Mouse (Mus musculus) layer of hippocampus, adult 2 months (tissue): ENCODE measurements around the gene Eif1. TPM values are rescaled to one million over a fixed set of nuclear protein-coding genes. Genes with fewer than 3 reads are reported as not detected.
A peak's percentile ranks its signal among the peaks of the same experiment; 100 is the strongest.
"Not testable (repeated sequence)": the region's sequence is repeated elsewhere in the genome, so short reads cannot be mapped to it uniquely, and the experiment has no call there.

Source experiments
- DNase-seq, 2 experiments: peaks; one replicate each; pipeline ENCODE4 v3.0.0; 2022; ENCODE audit warnings: low spot score in 2 of 2
- H3K27ac ChIP-seq: fragments of 200-600 bp; 2 replicates; pipeline ENCODE4 v1.8.1; 2022
- H3K4me3 ChIP-seq: fragments of 200-600 bp; 2 replicates; pipeline ENCODE4 v1.8.1; 2022; ENCODE audit warnings: mild to moderate bottlenecking
- CTCF ChIP-seq: fragments of 200-600 bp; conservative IDR thresholded peaks from 2 replicates; pipeline ENCODE4 v1.8.1; 2022; ENCODE audit warnings: antibody characterized with exemption, mild to moderate bottlenecking, moderate library complexity
- total RNA-seq, 2 experiments: library from RNA; stranded (reverse); gene quantifications; 2 replicates each; pipeline ENCODE4 v1.2.3; 2021

Eif1 gene
- total RNA-seq, 2 experiments from 2014 or later = 713 to 750 TPM

DNA sequence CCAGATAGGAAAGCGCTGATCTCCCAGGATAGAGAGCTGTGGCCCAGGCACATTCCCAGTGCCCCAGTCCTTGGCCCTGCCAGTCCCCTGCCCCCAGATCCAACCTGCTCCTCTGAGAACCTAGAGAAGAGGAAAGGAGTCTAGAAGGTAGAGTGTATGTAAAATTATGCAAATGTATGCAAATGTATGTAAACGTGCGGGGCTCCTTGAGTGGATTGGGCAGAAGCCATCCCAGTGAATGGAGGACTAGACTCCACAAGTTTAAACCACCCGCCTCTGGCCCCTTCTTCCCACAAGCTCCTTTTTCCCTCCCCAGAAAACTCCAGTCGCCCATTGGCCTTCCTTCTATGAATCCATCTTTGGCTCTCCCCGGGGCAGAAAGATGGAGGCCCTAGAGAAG lies 26.8 kb upstream of the Eif1 start:
- no peak for DNase-seq
- no peak overlapping the region for H3K27ac ChIP-seq
- no peak for TF ChIP-seq CTCF
- H3K4me3 ChIP-seq = no peak overlapping the region

DNA sequence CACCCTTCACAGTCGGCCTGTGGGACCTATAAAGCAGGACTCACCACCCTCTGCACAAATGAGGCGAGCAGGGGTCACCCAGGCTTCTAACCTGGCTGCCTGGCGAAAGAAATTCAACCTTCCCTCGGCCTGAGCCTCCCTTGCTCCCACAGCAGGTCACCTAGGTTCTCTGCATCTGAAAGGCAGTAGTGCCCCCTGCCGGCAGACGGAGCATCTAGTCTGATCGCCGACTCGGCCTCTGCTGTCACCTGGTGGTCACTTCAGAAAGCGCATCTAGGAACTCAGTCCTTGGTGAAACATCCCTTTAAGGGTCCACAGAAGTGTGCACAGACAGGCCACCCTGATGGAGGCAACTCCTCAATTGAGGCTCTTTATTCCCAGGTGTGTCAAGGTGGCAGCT lies 24.4 kb upstream of the Eif1 start:
- Histone ChIP-seq H3K4me3 (no peak overlapping the region), H3K27ac (no peak overlapping the region)
- peak; percentile 100 for TF ChIP-seq CTCF
- peak; percentile 64 to 90 for DNase-seq

DNA sequence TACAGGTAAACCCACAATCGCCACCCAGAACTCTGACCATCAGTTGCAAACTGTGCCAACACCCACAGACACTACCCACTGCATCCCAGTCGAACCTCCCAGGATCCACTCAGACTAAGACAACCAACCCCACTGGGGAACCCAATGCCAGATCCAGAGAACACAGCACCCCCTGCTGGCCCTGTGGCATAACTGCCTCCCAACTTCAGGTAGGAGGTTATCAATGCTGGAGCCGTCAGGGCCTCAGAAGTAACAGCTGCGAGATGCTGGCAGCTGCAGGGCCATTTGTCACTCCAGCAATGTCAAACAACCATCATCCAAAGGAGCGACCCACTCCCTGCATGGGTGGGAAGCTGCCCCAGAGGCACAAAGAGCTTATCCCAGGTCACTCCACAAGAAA lies 21.9 kb upstream of the Eif1 start:
- H3K4me3 ChIP-seq = peak overlapping the region; percentile 26; the same call in 1 of the 2 replicates
- peak; percentile 66 for TF ChIP-seq CTCF
- DNase-seq = no peak
- H3K27ac ChIP-seq = no peak overlapping the region

DNA sequence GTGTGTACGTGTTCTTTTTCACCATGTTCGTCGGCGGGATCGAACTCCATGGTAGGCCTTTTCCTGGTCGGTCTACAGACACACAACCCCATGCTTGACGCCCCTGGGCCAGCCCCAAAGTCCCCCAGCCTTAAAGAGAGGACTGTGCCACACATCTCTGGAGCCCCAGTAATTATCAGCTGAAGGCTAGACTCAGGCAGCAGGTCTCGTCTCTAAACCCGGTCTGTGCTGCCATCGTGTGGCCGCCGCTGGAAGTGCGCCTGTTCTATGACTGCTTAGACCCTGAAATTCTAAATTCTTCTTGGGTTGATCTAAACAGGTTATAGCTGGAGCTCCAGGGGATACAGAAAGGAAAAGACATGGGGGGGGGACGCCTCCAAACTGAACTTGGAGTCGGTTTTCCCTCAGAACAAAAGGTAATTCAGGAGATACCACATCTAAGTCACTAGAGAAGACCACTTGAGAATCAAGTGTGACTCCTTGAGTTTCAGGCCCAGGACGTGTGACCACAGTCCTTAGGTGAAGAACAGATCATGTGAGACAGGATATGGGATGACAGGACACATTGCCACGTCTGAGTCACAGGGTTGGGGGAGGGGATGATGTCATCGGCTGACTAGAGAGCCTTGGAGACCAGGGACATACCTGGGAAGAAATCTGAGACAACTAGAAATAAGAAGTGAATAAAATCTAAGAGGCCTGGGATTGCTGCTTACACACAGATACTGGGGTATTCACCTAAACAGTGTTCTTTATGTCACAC lies 21.2 kb upstream of the Eif1 start:
- peak; percentile 77 for TF ChIP-seq CTCF
- peak; percentile 71 to 86 for DNase-seq
- Histone ChIP-seq H3K4me3 (peak overlapping the region; percentile 26; the same call in 1 of the 2 replicates), H3K27ac (no peak overlapping the region)

DNA sequence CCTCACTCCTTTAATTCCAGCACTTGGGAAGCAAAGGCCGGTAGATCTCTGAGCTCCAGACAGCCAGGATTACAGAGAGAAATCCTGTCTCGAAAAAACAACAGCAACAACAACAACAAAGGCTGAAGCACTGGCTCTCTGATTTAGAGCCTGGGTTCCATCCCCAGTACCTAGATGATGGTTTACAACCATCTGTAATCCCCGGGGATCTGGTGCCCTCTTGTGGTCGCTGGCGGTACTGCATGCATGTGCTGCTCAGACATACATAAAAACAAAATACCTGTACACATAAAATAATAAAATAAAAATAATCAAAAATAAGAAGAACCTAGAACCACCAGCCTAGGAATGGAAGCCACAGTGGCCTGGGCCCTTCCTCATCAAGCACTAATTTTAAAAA lies 19.4 kb upstream of the Eif1 start:
- TF ChIP-seq CTCF = peak; percentile 96
- DNase-seq = peak in 1 of 2 experiments; percentile 72
- Histone ChIP-seq H3K4me3 (no peak overlapping the region), H3K27ac (no peak overlapping the region)

DNA sequence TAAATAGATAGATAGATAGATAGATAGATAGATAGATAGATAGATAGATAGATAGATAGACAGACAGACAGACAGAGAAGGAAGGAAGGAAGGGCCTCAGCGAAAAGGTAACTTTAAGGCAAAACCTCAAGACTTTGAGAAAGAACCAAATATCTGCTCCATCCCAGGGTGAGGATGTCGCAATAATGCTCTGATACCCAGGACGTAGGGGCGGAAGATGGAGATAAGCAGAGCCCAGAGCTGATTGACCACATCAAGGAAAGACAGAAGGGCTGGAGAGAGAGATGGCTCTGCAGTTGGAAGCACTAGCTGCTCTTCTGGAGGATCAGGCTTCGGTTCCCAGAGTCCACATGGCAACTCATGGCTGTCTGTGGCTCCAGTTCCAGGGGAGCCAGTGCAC lies 18.4 kb upstream of the Eif1 start:
- Histone ChIP-seq H3K27ac (no peak overlapping the region), H3K4me3 (no peak overlapping the region)
- TF ChIP-seq CTCF = no peak
- no peak for DNase-seq

DNA sequence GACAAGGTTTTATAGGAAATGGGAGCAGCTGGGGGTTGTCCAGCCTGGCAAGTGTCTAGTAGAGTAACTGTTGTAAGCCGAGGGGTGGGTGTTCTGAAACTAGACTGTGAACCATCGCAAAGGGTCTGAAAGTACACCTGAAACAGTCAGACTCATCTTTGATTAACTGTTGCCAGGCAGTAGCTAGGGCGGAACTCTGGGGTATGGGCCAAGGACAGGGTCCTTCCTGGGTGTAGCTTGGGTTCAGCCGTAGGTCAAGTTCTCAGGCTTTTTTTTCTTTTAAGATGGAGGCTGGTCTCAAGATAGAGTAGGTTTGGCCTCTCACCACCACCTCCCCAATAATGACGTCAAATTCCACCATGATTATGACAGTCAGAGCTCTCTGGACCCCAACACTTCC lies 11.8 kb upstream of the Eif1 start:
- TF ChIP-seq CTCF = no peak
- no peak for DNase-seq
- Histone ChIP-seq H3K27ac (no peak overlapping the region), H3K4me3 (no peak overlapping the region)

DNA sequence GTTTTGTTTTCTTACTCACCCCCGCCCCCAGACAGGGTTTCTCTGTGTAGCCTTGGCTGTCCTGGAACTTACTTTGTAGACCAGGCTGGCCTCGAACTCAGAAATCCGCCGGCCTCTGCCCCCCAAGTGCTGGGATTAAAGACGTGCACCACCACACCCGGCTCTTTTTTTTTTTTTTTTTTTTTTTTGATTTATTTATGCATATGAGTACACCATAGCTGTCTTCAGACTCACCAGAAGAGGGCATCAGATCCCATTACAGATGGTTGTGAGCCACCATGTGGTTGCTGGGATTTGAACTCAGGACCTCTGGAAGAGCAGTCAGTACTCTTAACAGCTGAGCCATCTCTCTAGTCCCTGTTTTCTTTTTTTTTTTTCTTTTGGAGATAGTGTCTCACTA lies 11.0 kb upstream of the Eif1 start:
- not testable (repeated sequence) for DNase-seq, H3K27ac ChIP-seq, H3K4me3 ChIP-seq
- TF ChIP-seq CTCF = 0 out of 2 replicates have a peak, but pooled peaks have one; percentile 8

DNA sequence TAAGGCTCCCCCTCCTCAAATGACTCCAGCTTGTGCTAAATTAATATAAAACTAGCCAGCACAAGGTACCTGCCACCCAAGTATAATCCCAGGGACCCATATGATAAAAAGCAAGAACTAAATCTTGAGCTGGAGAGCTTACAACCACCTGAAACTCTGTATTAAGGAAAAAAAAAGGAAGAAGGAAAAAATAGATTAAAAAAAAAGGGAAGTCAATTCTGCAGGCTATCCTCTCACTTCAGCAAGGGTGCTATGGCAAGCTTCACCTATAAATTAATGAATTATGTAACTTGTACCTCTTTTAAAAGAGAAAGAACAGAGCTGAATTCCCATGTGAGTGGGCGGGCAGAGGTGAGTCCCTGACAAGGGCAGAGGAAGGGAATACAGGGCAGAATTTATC lies 8.0 kb upstream of the Eif1 start:
- TF ChIP-seq CTCF = no peak
- Histone ChIP-seq H3K27ac (peak overlapping the region; percentile 91), H3K4me3 (no peak overlapping the region)
- no peak for DNase-seq

DNA sequence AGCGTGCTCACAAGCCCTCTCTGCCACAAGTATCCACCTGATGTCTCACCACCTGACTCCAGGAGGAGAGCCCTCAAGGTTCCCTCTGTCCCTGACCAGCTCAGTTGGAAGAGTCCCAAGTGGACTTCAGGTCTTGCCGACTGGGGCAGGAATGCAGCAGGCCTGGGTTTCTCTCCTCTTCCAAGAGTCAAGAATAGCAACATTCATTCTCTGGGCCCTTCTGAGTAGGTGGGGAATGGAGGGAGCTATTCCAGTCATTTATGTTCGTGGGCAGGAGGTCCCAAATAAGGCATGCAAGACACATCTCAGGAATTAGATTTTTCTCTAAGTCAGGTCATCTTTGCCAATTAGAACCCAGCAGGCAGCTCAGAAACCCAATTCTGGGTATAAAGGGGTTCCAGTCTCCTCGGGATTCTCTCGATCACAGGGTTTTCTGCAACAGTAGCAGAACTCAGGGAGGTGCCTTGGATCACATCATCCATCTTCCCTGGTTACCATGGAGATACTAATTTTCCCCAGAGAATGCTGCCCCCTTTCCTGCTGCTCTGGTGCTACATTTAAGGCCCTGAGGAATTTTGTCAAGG lies 7.5 kb upstream of the Eif1 start:
- peak; percentile 33 for TF ChIP-seq CTCF
- peak; percentile 57 to 73 for DNase-seq
- Histone ChIP-seq H3K27ac (peak overlapping the region; percentile 91), H3K4me3 (no peak overlapping the region)

DNA sequence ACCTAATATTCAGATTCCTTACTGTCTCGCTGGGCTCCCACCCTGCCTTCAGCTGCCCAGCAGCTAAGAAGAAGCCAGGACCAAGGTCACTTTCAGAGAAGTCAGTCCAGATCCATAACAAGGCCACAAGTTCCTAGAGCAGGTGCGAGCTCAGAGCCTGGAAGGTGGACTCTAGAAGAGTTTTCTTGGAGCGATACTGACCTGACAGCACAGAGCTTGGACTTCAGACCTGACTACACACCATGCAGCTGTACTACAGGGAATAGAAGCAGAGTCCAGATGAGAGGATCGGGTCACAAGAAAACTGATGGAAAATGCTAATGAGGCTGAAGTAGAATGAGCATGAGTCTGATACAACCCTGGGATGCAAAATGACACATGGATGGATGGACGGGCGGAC lies 6.3 kb upstream of the Eif1 start:
- no peak for TF ChIP-seq CTCF
- no peak for DNase-seq
- Histone ChIP-seq H3K4me3 (no peak overlapping the region), H3K27ac (peak overlapping the region; percentile 91)

DNA sequence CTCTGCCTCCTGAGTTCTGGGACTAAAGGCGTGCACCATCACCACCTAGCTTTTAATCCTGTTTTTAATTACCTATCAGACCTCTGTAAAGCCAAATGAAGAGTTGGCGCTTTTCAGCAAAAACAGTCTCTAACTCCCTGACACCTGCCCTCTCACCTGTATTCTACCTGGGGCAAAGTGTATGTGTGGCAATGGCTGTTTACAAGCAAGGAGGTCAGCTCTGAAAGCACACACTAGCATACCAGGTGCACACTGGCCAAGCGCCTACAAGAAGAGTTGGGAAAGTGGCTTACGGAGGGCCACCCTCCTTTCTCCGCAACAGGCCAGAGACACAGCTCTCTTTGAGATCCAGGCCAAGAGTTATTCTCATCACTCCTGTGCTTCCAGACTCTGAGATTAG lies 4.2 kb upstream of the Eif1 start:
- H3K4me3 ChIP-seq = no peak overlapping the region
- DNase-seq = no peak
- H3K27ac ChIP-seq = no peak overlapping the region
- no peak for TF ChIP-seq CTCF

DNA sequence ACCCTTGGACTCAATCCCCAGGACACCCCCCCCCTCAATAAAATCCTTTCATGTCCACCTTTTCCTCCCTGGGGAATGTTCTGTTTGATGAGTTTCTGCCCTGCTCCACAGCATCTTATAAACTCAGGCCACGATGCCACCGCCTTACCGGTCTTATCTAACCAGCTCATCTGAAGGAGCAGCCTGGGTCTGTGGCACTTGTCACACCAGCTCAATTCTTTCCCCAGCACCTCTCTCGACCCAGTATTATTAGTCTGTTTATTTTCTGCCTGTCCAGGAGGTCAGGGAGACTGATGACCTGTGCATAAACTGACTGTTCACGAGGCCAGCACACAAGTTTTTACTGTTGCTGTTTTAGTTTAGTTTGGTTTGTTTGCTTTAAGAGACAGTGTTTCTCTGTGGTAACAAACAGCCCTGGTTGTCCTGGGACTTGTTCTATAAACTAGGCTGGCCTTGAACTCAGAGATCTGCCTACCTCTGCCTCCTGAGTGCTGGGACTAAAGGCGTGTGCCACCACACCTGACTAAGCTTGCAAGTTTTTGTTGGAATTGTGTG lies 1.8 kb upstream of the Eif1 start:
- no peak for TF ChIP-seq CTCF
- Histone ChIP-seq H3K4me3 (no peak overlapping the region), H3K27ac (no peak overlapping the region)
- no peak for DNase-seq
